Mouse (Mus musculus) heart, postnatal 36 days (tissue): ENCODE measurements at regions not wholly inside any gene's neighbourhood (a gene's known extent, or its start where the extent isn't known, plus 50 kb on each side); places are given as distances from the start of the nearest gene placed in this dataset.
A peak's percentile ranks its signal among the peaks of the same experiment; 100 is the strongest.

ENCODE experiments used
- DNase-seq, 2 experiments: peaks; one replicate each; pipeline ENCODE4 v3.0.0; 2021 to 2022
- intact Hi-C: fragments of 180-260 bp; cut with DNase I; formaldehyde crosslinking; loops from one replicate; pipeline ENCODE4 v1.15.1; 2025

GRCm38 (mm10) chr1:121123436-121123835 lies 209.0 kb downstream of the Insig2 start:
- DNase-seq, result no peak
- intact Hi-C loops, result no loop called here

- no peak for DNase-seq
- intact Hi-C loops, result no loop called here
Observed at GRCm38 (mm10) chr1:121136284-121136683, 196.1 kb downstream of the Insig2 start.

- intact Hi-C loops, result no loop called here
- DNase-seq, result no peak
Observed at GRCm38 (mm10) chr1:121136846-121137245, 195.5 kb downstream of the Insig2 start.

GRCm38 (mm10) chr1:121144981-121145380 lies 187.4 kb downstream of the Insig2 start:
- DNase-seq, result no peak
- intact Hi-C loops, result no loop called here

- DNase-seq, result no peak
- intact Hi-C loops, result no loop called here
Observed at GRCm38 (mm10) chr1:121153476-121153875, 178.9 kb downstream of the Insig2 start.

GRCm38 (mm10) chr1:121154616-121155015 lies 177.8 kb downstream of the Insig2 start:
- DNase-seq, result no peak
- intact Hi-C loops, result no loop called here

GRCm38 (mm10) chr1:121168651-121169050 lies 163.7 kb downstream of the Insig2 start:
- intact Hi-C loops, result no loop called here
- DNase-seq, result no peak

GRCm38 (mm10) chr1:121176541-121176940 lies 155.8 kb downstream of the Insig2 start:
- no peak for DNase-seq
- intact Hi-C loops, result no loop called here

- DNase-seq, result no peak
- intact Hi-C loops, result no loop called here
Observed at GRCm38 (mm10) chr1:121177136-121177907, 155.1 kb downstream of the Insig2 start.

GRCm38 (mm10) chr1:121177908-121178311 lies 154.5 kb downstream of the Insig2 start:
- DNase-seq, result peak in 1 of 2 experiments; percentile 12
- intact Hi-C loops, result no loop called here

GRCm38 (mm10) chr1:121178611-121179245 lies 153.7 kb downstream of the Insig2 start:
- intact Hi-C loops, result no loop called here
- DNase-seq, result no peak

- intact Hi-C loops, result loop anchor here (1.0 to 5.0 kb wide), 4 partner anchors 128 to 594 kb away; no protein-coding TSS in a partner anchor
Observed at GRCm38 (mm10) chr1:121180273-121181030, 151.9 kb downstream of the Insig2 start.

GRCm38 (mm10) chr1:121188895-121189294 lies 143.5 kb downstream of the Insig2 start:
- DNase-seq, result no peak
- intact Hi-C loops, result no loop called here

More at GRCm38 (mm10) chr1:121180273-121181030, 151.9 kb downstream of the Insig2 start:
- peak; percentile 61 to 74 for DNase-seq

GRCm38 (mm10) chr1:121194800-121195199 lies 137.6 kb downstream of the Insig2 start:
- intact Hi-C loops, result no loop called here
- DNase-seq, result no peak

- intact Hi-C loops, result loop anchor here (1.0 kb wide), 1 partner anchor 630 kb away; no protein-coding TSS in a partner anchor
- DNase-seq, result peak in 1 of 2 experiments; percentile 3
Observed at GRCm38 (mm10) chr1:121215843-121216242, 116.5 kb downstream of the Insig2 start.

GRCm38 (mm10) chr1:121224250-121224649 lies 108.1 kb downstream of the Insig2 start:
- no peak for DNase-seq
- intact Hi-C loops, result no loop called here

GRCm38 (mm10) chr1:121226466-121227232 lies 105.7 kb downstream of the Insig2 start:
- intact Hi-C loops, result no loop called here
- no peak for DNase-seq

- intact Hi-C loops, result no loop called here
- no peak for DNase-seq
Observed at GRCm38 (mm10) chr1:121227233-121227594, 105.2 kb downstream of the Insig2 start.

- no peak for DNase-seq
Observed at GRCm38 (mm10) chr1:121243576-121243975, 88.8 kb downstream of the Insig2 start.

GRCm38 (mm10) chr1:121247556-121247955 lies 84.8 kb downstream of the Insig2 start:
- intact Hi-C loops, result no loop called here
- DNase-seq, result no peak

More at GRCm38 (mm10) chr1:121243576-121243975, 88.8 kb downstream of the Insig2 start:
- intact Hi-C loops, result no loop called here
